Mouse (Mus musculus): Measurements from ENCODE around the gene Zfp644.

Gene Zfp644

GRCm38 (mm10) chr5:106594388-106594787, 102.7 kb downstream of the Zfp644 start:
- no peak for DNase-seq (ENCODE audit: low spot score in 2 of 2)

DNA sequence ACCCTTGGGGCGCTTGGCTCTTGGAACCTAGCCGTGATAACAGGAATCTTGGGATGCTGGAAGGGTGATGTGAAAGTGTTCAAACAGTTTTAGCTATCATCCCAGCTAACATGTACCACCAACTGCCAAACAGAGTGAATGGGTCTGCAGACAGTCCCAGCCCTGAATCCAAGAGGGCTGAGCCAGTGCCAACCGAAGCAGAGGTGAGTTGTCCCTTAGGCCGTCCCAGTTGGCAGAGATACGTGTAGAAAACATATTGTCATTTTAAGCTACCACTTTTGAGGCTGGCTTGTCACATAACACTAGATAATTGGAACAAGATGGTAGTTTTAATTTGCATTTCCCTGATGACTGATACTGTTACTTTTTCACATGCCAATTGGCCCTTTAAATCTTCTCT, 106.4 kb downstream of the Zfp644 start:
- no peak for DNase-seq (ENCODE audit: low spot score in 2 of 2)

GRCm38 (mm10) chr5:106589670-106590069, 107.4 kb downstream of the Zfp644 start:
- no peak for DNase-seq (ENCODE audit: low spot score in 2 of 2)

DNA sequence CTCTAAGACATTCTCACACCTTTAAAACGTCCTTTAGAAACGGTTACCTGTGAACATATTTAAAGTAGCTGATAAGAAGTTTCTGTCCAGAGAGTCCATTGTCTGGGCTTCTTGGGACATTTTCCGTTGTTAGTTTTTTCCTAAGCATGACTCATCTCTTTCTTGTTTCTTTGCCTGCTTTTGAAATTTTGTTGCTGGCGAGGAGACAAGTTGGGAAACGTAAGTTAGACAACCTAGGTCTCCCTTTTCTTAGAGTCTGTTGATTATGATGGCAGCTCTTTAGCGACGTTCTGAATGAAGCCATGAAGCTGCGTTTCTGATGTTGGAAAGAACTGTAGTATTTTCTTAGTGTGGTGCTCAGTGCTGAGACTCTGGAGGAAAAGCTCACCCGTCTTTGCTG, 108.1 kb downstream of the Zfp644 start:
- no peak for DNase-seq (ENCODE audit: low spot score in 2 of 2)

- DNase-seq (ENCODE audit: low spot score in 2 of 2) = no peak
These were observed 116.1 kb downstream of the Zfp644 start for GRCm38 (mm10) chr5:106580943-106581342.

DNA sequence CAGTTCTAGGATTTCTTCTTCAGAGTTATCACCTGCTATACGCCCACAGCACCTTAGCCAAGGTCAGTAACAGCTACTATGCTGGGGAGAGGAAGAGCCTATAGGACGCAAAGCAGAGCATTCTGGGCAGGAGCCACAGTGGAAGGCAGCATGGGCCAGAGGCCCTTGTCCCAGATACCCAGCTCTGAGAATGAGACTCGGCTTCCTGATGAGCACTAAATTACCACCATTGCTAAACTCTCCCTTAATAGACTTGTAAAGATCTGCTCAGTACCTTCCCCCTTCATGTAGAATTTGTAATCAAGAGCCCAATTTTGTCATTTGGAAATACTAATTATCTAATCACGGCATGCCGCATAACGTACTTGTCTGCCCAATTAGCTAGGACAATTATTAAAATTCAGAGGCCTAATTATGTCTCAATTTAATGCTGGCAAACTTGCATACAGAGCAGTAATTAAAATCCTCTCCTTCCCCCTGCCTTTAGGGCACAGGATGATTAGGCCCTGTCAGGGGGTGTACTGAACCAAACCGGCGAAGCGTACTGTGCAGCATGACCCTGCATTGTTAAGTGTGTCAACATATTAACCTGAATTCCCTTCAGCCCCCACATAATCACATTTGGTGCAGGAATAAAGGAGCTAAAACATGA, 119.7 kb downstream of the Zfp644 start:
- DNase-seq (ENCODE audit: low spot score in 2 of 2) = no peak

DNA sequence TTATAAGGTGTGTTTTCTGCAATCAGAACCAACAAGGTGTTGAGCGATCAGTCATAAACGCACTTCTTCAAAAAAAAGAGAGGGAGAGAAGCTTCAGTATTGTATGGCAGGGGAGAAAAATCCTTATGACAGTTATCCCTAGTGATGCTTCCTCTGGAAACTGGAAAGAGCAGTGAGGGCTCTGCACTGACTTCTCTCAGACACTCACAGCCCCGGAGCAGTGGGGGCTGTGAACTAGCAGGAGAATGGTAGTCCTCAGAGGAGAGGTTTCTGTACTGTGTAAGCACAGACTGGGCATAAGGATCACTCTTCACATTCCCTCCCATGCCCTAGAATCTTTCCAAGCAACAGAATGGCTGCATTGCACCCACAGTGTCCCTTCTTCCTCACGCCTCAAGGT, 122.0 kb downstream of the Zfp644 start:
- DNase-seq (ENCODE audit: low spot score in 2 of 2) = no peak

DNA sequence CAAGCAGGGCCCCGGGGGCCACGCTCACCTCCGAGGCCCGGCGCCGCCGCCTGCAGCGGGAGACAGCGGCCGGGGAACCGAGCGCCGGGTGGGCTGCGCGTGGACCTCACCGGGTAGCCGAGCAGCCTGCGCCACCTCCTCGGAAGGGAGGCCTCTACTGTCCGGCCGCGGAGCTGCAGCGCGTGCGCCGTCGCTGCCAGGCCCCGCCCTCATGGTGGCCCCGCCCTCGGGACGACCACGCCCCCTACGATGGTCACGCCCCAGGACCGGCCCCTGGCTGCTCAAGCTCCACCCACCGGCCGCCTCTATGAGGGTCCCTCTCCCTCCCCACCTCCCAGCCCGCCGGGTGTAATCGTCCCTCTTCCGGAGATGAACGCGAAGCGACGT, 122.5 kb downstream of the Zfp644 start:
- peak; percentile 73 to 74 for DNase-seq (ENCODE audit: low spot score in 2 of 2)

DNA sequence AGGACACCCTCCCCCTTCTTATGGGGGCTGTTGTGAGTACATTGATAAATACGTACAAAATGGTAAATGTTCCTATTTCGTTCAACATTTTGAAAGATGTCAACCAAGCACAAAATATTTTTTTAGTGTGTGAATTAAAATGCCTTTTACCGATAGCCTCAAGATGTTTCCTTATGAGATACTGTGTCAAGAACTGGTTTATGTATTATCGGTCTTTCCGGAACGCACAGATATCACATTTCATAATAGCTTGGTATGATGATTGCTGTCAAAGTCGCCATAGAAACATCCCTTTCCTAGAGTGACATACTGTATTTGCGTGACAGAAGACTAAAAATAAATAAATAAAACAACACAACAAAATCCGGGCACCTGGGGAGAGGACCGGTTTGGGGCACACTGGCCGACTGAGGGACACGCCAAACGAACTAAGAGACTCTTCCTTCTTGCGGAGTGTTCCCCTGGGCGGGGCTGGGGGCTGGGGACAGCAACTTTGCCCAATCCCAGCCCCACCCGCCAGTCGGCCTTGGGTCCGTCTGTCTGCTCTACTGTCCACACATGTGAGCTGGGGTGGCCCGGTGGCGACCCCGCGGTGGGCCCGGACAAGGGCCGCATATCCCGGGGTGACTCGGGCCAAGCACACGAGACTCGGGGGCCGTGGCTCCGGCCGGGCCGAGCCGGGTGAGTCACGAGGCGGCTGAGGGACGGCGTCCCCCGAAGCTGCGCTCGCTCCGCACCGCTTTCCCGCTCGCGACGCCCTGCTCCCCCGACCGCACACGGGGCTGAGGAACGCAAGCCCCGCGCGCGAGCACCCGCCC, 123.1 kb downstream of the Zfp644 start:
- peak in 1 of 2 experiments; percentile 16 for DNase-seq (ENCODE audit: low spot score in 2 of 2)
